ENCODE assay signal across 17 mouse cellular contexts in the genomic region with DNA sequence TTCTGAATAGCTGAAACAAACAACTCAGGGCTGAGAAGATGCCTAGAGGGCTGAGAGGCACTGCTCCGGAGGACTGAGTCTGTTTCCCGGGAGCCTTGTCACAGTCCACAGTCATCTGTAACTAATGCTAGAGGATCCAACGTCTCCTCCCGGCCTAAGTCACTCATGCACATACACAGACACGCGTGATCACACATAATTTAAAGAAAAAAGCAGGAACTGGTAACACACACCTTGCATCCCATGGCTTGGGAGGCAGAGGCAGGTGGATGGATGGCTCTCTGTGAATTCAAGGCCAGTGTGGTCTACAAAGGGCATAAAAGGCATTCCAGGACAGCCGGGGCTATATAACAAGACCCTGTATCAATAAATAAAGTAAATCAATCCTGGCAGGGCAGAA. TPM values are rescaled to one million over a fixed set of nuclear protein-coding genes. Genes with fewer than 3 reads are reported as not detected.
DNase-seq lines count a peak whose midpoint lies in the region; ATAC-seq and TF ChIP-seq lines count a peak whose summit lies in the region.
"Had no signal": no experiment of that assay in that cellular context is flagged by ENCODE, and none has a peak within 500 bp of the region (broad histone marks: within the 10 kb centered on the region; RNA-seq: fewer than 3 reads in every experiment).

No protein-coding gene starts in this region.

- peaks cover 64% of the 10 kb centered on the region for H3K4me1 ChIP-seq in kidney, adult 2 months (ENCODE audit: control insufficient read depth, insufficient read depth, low read length)
- H3K4me1 ChIP-seq in liver, embryonic 12.5 days: peaks cover 38% of the 10 kb centered on the region
- H3K4me1 ChIP-seq in liver, embryonic 11.5 days (replicated peaks; ENCODE audit: control insufficient read depth, insufficient read depth, low read length): peaks cover 11% of the 10 kb centered on the region
- peaks cover 73% of the 10 kb centered on the region for H3K4me1 ChIP-seq in liver, embryonic 15.5 days (replicated peaks)

- intact Hi-C loops in gastrocnemius, adult 2 months (cut with DNase I): no loop called here

- no peaks in the 10 kb centered on the region; the same call in 1 of the 2 replicates for H3K9me3 ChIP-seq in liver, embryonic 12.5 days (replicated peaks)
- no peaks in the 10 kb centered on the region for H3K9me3 ChIP-seq in liver, embryonic 11.5 days (ENCODE audit: control insufficient read depth, low read length)
- no peaks in the 10 kb centered on the region for H3K9me3 ChIP-seq in liver, embryonic 15.5 days (replicated peaks)

- H3K27ac ChIP-seq in gastrocnemius, adult 2 months: peak overlapping the region; percentile 63
- H3K27ac ChIP-seq in kidney, adult 2 months (ENCODE audit: insufficient read depth, low read depth, low read length): peak overlapping the region; percentile 77
- 0 out of 2 replicates have a peak overlapping the region, but pooled peaks have one; percentile 15 for H3K27ac ChIP-seq in liver, embryonic 12.5 days
- no peak overlapping the region for H3K27ac ChIP-seq in liver, embryonic 11.5 days (ENCODE audit: low read depth, low read length)
- peak overlapping the region; percentile 29; the same call in 1 of the 2 replicates for H3K27ac ChIP-seq in liver, embryonic 15.5 days (replicated peaks)
- H3K27ac ChIP-seq: embryonic facial prominence, embryonic 15.5 days; heart, embryonic 13.5 days; midbrain, embryonic 12.5 days had no signal

- ATAC-seq in liver, embryonic 12.5 days: no peak
- no peak for ATAC-seq in liver, embryonic 11.5 days (replicated peaks; ENCODE audit: low FRiP score)
- no peak for ATAC-seq in liver, embryonic 15.5 days (ENCODE audit: insufficient read depth)
- ATAC-seq: forebrain, embryonic 16.5 days; inflammation-experienced regulatory T-cells, adult 6 months had no signal

- no peak overlapping the region for H3K4me3 ChIP-seq in gastrocnemius, adult 2 months
- H3K4me3 ChIP-seq in kidney, adult 2 months (ENCODE audit: insufficient read depth, low read depth, low read length): no peak overlapping the region
- H3K4me3 ChIP-seq in liver, embryonic 12.5 days: no peak overlapping the region
- no peak overlapping the region for H3K4me3 ChIP-seq in liver, embryonic 11.5 days (ENCODE audit: low read depth, low read length)
- H3K4me3 ChIP-seq in liver, embryonic 15.5 days (replicated peaks): no peak overlapping the region
- H3K4me3 ChIP-seq: embryonic facial prominence, embryonic 15.5 days; heart, embryonic 13.5 days; midbrain, embryonic 12.5 days had no signal

- no peaks in the 10 kb centered on the region; the same call in 1 of the 2 replicates for H3K36me3 ChIP-seq in kidney, adult 2 months (ENCODE audit: control insufficient read depth, insufficient read depth, low read length)
- H3K36me3 ChIP-seq in liver, embryonic 12.5 days: peaks cover 6% of the 10 kb centered on the region; the same call in 1 of the 2 replicates
- no peaks in the 10 kb centered on the region; the same call in none of the 2 replicates for H3K36me3 ChIP-seq in liver, embryonic 11.5 days (ENCODE audit: control insufficient read depth, insufficient read depth, low read length)
- peaks cover 10% of the 10 kb centered on the region for H3K36me3 ChIP-seq in liver, embryonic 15.5 days (replicated peaks)

- 26% methylated on average over 7 of the region's 7 CpGs for WGBS in kidney, adult 2 months
- 70% methylated on average over 7 of the region's 7 CpGs for WGBS in liver, embryonic 12.5 days (ENCODE audit: insufficient replicate concordance)
- WGBS in liver, embryonic 11.5 days: 80% methylated on average over 7 of the region's 7 CpGs
- 69% methylated on average over 7 of the region's 7 CpGs for WGBS in liver, embryonic 15.5 days (ENCODE audit: insufficient replicate concordance)

- no peak overlapping the region for H3K4me2 ChIP-seq in liver, embryonic 12.5 days
- H3K4me2 ChIP-seq in liver, embryonic 11.5 days: no peak overlapping the region
- no peak overlapping the region for H3K4me2 ChIP-seq in liver, embryonic 15.5 days
- H3K4me2 ChIP-seq: embryonic facial prominence, embryonic 15.5 days; heart, embryonic 13.5 days; midbrain, embryonic 12.5 days had no signal

- H3K27me3 ChIP-seq in kidney, adult 2 months (replicated peaks; ENCODE audit: control insufficient read depth, insufficient read depth, low read length): no peaks in the 10 kb centered on the region
- no peaks in the 10 kb centered on the region for H3K27me3 ChIP-seq in liver, embryonic 12.5 days (replicated peaks)
- H3K27me3 ChIP-seq in liver, embryonic 11.5 days (replicated peaks; ENCODE audit: control insufficient read depth, insufficient read depth, low read length): no peaks in the 10 kb centered on the region
- H3K27me3 ChIP-seq in liver, embryonic 15.5 days: no peaks in the 10 kb centered on the region
- H3K27me3 ChIP-seq: embryonic facial prominence, embryonic 15.5 days; heart, embryonic 13.5 days; midbrain, embryonic 12.5 days had no signal

- TF ChIP-seq POLR2A in kidney, adult 2 months (IDR thresholded peaks at IDR 0.05; ENCODE audit: low read depth, low read length): no peak

- DNase-seq in gastrocnemius, adult 2 months: no peak
- no peak for DNase-seq in gastrocnemius, adult 8-10 months (ENCODE audit: low spot score in 2 of 2)
- DNase-seq in kidney, adult 2 months: peak; percentile 11
- DNase-seq in kidney, postnatal 36 days: no peak
- no peak for DNase-seq in liver, embryonic 11.5 days (ENCODE audit: low spot score)
- no peak for DNase-seq in left cerebral cortex, adult 18-20 months (ENCODE audit: low spot score in 2 of 2)
- DNase-seq: adrenal gland, postnatal 25 days; cerebellum, adult 11-12 months; heart, postnatal 36 days; right cerebral cortex, postnatal 4 days had no signal

- no peak overlapping the region for H3K9ac ChIP-seq in liver, embryonic 12.5 days
- H3K9ac ChIP-seq in liver, embryonic 11.5 days (ENCODE audit: low read depth, low read length): no peak overlapping the region
- H3K9ac ChIP-seq in liver, embryonic 15.5 days: no peak overlapping the region
- H3K9ac ChIP-seq: embryonic facial prominence, embryonic 15.5 days; heart, embryonic 13.5 days; midbrain, embryonic 12.5 days had no signal

- TF ChIP-seq CTCF in gastrocnemius, adult 2 months (IDR thresholded peaks at IDR 0.05): no peak
- no peak for TF ChIP-seq CTCF in kidney, adult 2 months (conservative IDR thresholded peaks at IDR 0.05; ENCODE audit: insufficient read depth, insufficient read length, low read depth, low read length)

RNA-seq across cellular contexts. Expression of a gene that starts 14.9 kb away (rescaled TPM):
- 10 to 100 TPM; 55.1 to 58.5 TPM for total RNA-seq in gastrocnemius, adult 2 months (2021)
- total RNA-seq in gastrocnemius, adult 8-10 months (2022): 10 to 100 TPM; 38.1 to 56.9 (median 50.0) TPM
- polyA plus RNA-seq in kidney, adult 2 months (2012; rRNA removed): 33.4 and 43.4 TPM in 2 replicates
- polyA plus RNA-seq in liver, embryonic 12.5 days (2016; fragmentation: Nextera tagmentation; extraction: Ambion mirVana): 13.8 and 15.1 TPM in 2 replicates
- polyA plus RNA-seq in liver, embryonic 11.5 days (2014; fragmentation: Nextera tagmentation; extraction: Ambion mirVana): 15.0 and 17.3 TPM in 2 replicates
- polyA plus RNA-seq in liver, embryonic 15.5 days (2015; fragmentation: Nextera tagmentation; extraction: Ambion mirVana): 16.9 and 21.5 TPM in 2 replicates
- 10 to 100 TPM; 61.4 to 68.3 TPM for total RNA-seq in left cerebral cortex, adult 18-20 months (2021)
